Mouse (Mus musculus) small intestine, adult 2 months (tissue): ENCODE data around the gene Spns2.

Experiments
- CTCF ChIP-seq: fragments of 200-500 bp; IDR thresholded peaks from 2 replicates; pipeline ENCODE4 v1.5.1; 2012; ENCODE audit warnings: low read depth, mild to moderate bottlenecking, control low read depth, inconsistent platforms, low read length, moderate library complexity, mixed read lengths; ENCODE audit not compliant: insufficient replicate concordance, insufficient read length; ENCODE audit errors: extremely low read depth
- POLR2A ChIP-seq: fragments of 200-500 bp; IDR thresholded peaks from 2 replicates; pipeline ENCODE4 v1.6.1; 2012; ENCODE audit warnings: low read depth, mild to moderate bottlenecking, control low read depth, inconsistent platforms, low read length, moderate library complexity

GRCm38 (mm10) chr11:72407574-72407973 is 82.1 kb downstream of the Spns2 start:
- TF ChIP-seq CTCF (no peak), POLR2A (no peak)
